ENCODE assay signal across 19 mouse cellular contexts in genomic region chr14:71231223-71231815, GRCm38 (mm10).
DNase-seq lines count a peak whose midpoint lies in the region; ATAC-seq and TF ChIP-seq lines count a peak whose summit lies in the region.
"Had no signal": no experiment of that assay in that cellular context is flagged by ENCODE, and none has a peak within 500 bp of the region (broad histone marks: within the 10 kb centered on the region; RNA-seq: fewer than 3 reads in every experiment).

No protein-coding gene starts in this region.

- no peak for ATAC-seq in heart, embryonic 12.5 days (ENCODE audit: insufficient number of reproducible peaks, low FRiP score)
- peak; percentile 74 for ATAC-seq in lung, embryonic 15.5 days (ENCODE audit: borderline replicate concordance, extremely low read depth, low FRiP score, low TSS enrichment)
- ATAC-seq: activated CD4-positive, CD25-positive, alpha-beta regulatory T cell, adult 4 months; forebrain, embryonic 15.5 days; intestine, embryonic 16.5 days; Patski had no signal

- no peak overlapping the region for H3K27ac ChIP-seq in heart, embryonic 12.5 days (ENCODE audit: poor library complexity, severe bottlenecking)
- H3K27ac ChIP-seq in lung, embryonic 15.5 days = peak overlapping the region; percentile 66
- H3K27ac ChIP-seq in MEL (ENCODE audit: control insufficient read depth, low read depth, low read length) = no peak overlapping the region
- H3K27ac ChIP-seq: embryonic facial prominence, embryonic 15.5 days; forebrain, embryonic 15.5 days; hindbrain, embryonic 15.5 days had no signal

- 73% methylated on average over 4 of the region's 4 CpGs for WGBS in heart, embryonic 12.5 days
- WGBS in lung, embryonic 15.5 days = 46% methylated on average over 4 of the region's 4 CpGs
- WGBS in lung, adult 2 months = 72% methylated on average over 4 of the region's 4 CpGs

- no peak for TF ChIP-seq EP300 in MEL (IDR thresholded peaks at IDR 0.05; ENCODE audit: low read depth in 1 of 2, low read length in 2 of 2)

- no peak overlapping the region for H3K4me2 ChIP-seq in heart, embryonic 12.5 days
- H3K4me2 ChIP-seq in lung, embryonic 15.5 days = no peak overlapping the region
- H3K4me2 ChIP-seq: embryonic facial prominence, embryonic 15.5 days; forebrain, embryonic 15.5 days; hindbrain, embryonic 15.5 days had no signal

- H3K27me3 ChIP-seq in heart, embryonic 12.5 days (replicated peaks) = no peaks in the 10 kb centered on the region
- H3K27me3 ChIP-seq in lung, embryonic 15.5 days = no peaks in the 10 kb centered on the region
- no peaks in the 10 kb centered on the region for H3K27me3 ChIP-seq in MEL (ENCODE audit: control insufficient read depth in 1 of 2, insufficient read depth in 2 of 2, low read length in 2 of 2)
- H3K27me3 ChIP-seq: embryonic facial prominence, embryonic 15.5 days; forebrain, embryonic 15.5 days; hindbrain, embryonic 15.5 days; Patski had no signal

- no peak overlapping the region for H3K9ac ChIP-seq in heart, embryonic 12.5 days
- no peak overlapping the region for H3K9ac ChIP-seq in lung, embryonic 15.5 days
- no peak overlapping the region for H3K9ac ChIP-seq in MEL (ENCODE audit: control insufficient read depth, low read depth, low read length, poor library complexity, severe bottlenecking)
- H3K9ac ChIP-seq: embryonic facial prominence, embryonic 15.5 days; forebrain, embryonic 15.5 days; hindbrain, embryonic 15.5 days had no signal

- H3K4me1 ChIP-seq in heart, embryonic 12.5 days (replicated peaks) = no peaks in the 10 kb centered on the region
- H3K4me1 ChIP-seq in lung, embryonic 15.5 days = peaks cover 3% of the 10 kb centered on the region; the same call in 1 of the 2 replicates
- H3K4me1 ChIP-seq in lung, adult 2 months (ENCODE audit: control insufficient read depth, insufficient read depth, low read length) = no peaks in the 10 kb centered on the region
- H3K4me1 ChIP-seq in MEL (ENCODE audit: control insufficient read depth in 1 of 2, insufficient read depth in 2 of 2, low read length in 2 of 2) = peaks cover 0 to 25% of the 10 kb centered on the region in 2 experiments; a peak in 2 of 4 replicates
- H3K4me1 ChIP-seq: embryonic facial prominence, embryonic 15.5 days; hindbrain, embryonic 15.5 days had no signal

- H3K79me2 ChIP-seq in MEL (ENCODE audit: control insufficient read depth, insufficient read depth, low read length, poor library complexity) = no peaks in the 10 kb centered on the region

- TF ChIP-seq RAD21 in MEL (IDR thresholded peaks at IDR 0.05; ENCODE audit: low read depth, low read length) = no peak

- no peak for TF ChIP-seq CTCF in lung, adult 2 months (IDR thresholded peaks at IDR 0.05; ENCODE audit: insufficient read depth, low read length)
- TF ChIP-seq CTCF in MEL (IDR thresholded peaks at IDR 0.05 in 2 of 3, conservative IDR thresholded peaks at IDR 0.05 in 1 of 3; ENCODE audit: control insufficient read depth in 1 of 3, insufficient read depth in 1 of 3, low read depth in 2 of 3, low read length in 3 of 3, poor library complexity in 1 of 3, severe bottlenecking in 1 of 3) = no peak

- H3K9me3 ChIP-seq in heart, embryonic 12.5 days (replicated peaks) = no peaks in the 10 kb centered on the region
- no peaks in the 10 kb centered on the region for H3K9me3 ChIP-seq in lung, embryonic 15.5 days
- H3K9me3 ChIP-seq in MEL (replicated peaks; ENCODE audit: insufficient read depth, low read length) = no peaks in the 10 kb centered on the region
- H3K9me3 ChIP-seq: embryonic facial prominence, embryonic 15.5 days; forebrain, embryonic 15.5 days; hindbrain, embryonic 15.5 days had no signal

- H3K36me3 ChIP-seq in heart, embryonic 12.5 days = no peaks in the 10 kb centered on the region
- no peaks in the 10 kb centered on the region for H3K36me3 ChIP-seq in lung, embryonic 15.5 days
- peaks cover 0 to 33% of the 10 kb centered on the region in 2 experiments; a peak in 2 of 4 replicates for H3K36me3 ChIP-seq in MEL (ENCODE audit: control insufficient read depth in 1 of 2, insufficient read depth in 2 of 2, low read length in 2 of 2)
- H3K36me3 ChIP-seq: embryonic facial prominence, embryonic 15.5 days; forebrain, embryonic 15.5 days; G1E; hindbrain, embryonic 15.5 days had no signal

- DNase-seq in heart, adult 8-10 months (ENCODE audit: low spot score) = peak; percentile 2
- DNase-seq in lung, adult 2 months = no peak
- peak; percentile 17 for DNase-seq in 3T3-L1 (ENCODE audit: low read depth, low spot score)
- no peak for DNase-seq in MEL (ENCODE audit: low read depth, low spot score)
- no peak for DNase-seq in thymus, postnatal 10 days (ENCODE audit: low spot score in 2 of 2)
- DNase-seq: adrenal gland, postnatal 14 days; cerebellum, adult 11-12 months; cerebellum, adult 9-10 months; cerebellum, postnatal 25 days; gastrocnemius, postnatal 36 days had no signal

- H3K4me3 ChIP-seq in heart, embryonic 12.5 days = no peak overlapping the region
- H3K4me3 ChIP-seq in lung, embryonic 15.5 days = no peak overlapping the region
- H3K4me3 ChIP-seq in lung, adult 2 months (replicated peaks; ENCODE audit: extremely low read depth, low read depth, low read length) = no peak overlapping the region
- no peak overlapping the region for H3K4me3 ChIP-seq in MEL (ENCODE audit: control insufficient read depth in 1 of 2, insufficient read depth in 1 of 2, low read depth in 2 of 2, low read length in 2 of 2)
- H3K4me3 ChIP-seq: embryonic facial prominence, embryonic 15.5 days; forebrain, embryonic 15.5 days; hindbrain, embryonic 15.5 days had no signal

- TF ChIP-seq POLR2A in lung, adult 2 months (IDR thresholded peaks at IDR 0.05; ENCODE audit: borderline replicate concordance, extremely low read depth, low read depth, low read length) = no peak
- no peak for TF ChIP-seq POLR2A in MEL (IDR thresholded peaks at IDR 0.05; ENCODE audit: control insufficient read depth in 1 of 2, insufficient read depth in 1 of 2, low read depth in 1 of 2, low read length in 2 of 2, poor library complexity in 1 of 2)

TF ChIP-seq in MEL, 35 proteins besides CTCF, POLR2A, EP300 and RAD21:
- TF ChIP-seq TCF12 (IDR thresholded peaks at IDR 0.05; ENCODE audit: low read depth, low read length) (no peak), ZNF384 (IDR thresholded peaks at IDR 0.05; ENCODE audit: low read depth, low read length) (0 out of 2 replicates have a peak, but pooled peaks have one; percentile 15)
TF ChIP-seq in MEL: peak in this region for 1.

Comparison
In these comparisons a context has a peak if more than half of its experiments do, and no peak if none do; other contexts are left out.
1. DNase-seq: peak in heart, adult 8-10 months (single experiment) and 3T3-L1 (single experiment); none in lung, adult 2 months (single experiment), MEL (single experiment) and thymus, postnatal 10 days (0 of 2).